Mouse (Mus musculus) ovary, postnatal 36 days (tissue): ENCODE measurements around the gene Wnt10b.

Experiments
- DNase-seq: peaks from one replicate; pipeline ENCODE4 v3.0.0; 2022; ENCODE audit warnings: low spot score, mixed read lengths

Gene Wnt10b

GRCm38 (mm10) chr15:98796803-98797595 lies 19.0 kb upstream of the Wnt10b start:
- no peak for DNase-seq

GRCm38 (mm10) chr15:98793141-98793698 lies 15.3 kb upstream of the Wnt10b start:
- DNase-seq: no peak

GRCm38 (mm10) chr15:98792233-98793020 lies 14.5 kb upstream of the Wnt10b start:
- DNase-seq: no peak

GRCm38 (mm10) chr15:98791771-98792170 lies 13.8 kb upstream of the Wnt10b start:
- DNase-seq: no peak

GRCm38 (mm10) chr15:98791221-98791620 lies 13.3 kb upstream of the Wnt10b start:
- no peak for DNase-seq

GRCm38 (mm10) chr15:98790761-98791160 lies 12.8 kb upstream of the Wnt10b start:
- no peak for DNase-seq

GRCm38 (mm10) chr15:98789661-98790535 lies 11.9 kb upstream of the Wnt10b start, which contains the start of gene Wnt1:
Gene Wnt1 (plus strand): TSS chr15:98789857.
- peak; percentile 58 for DNase-seq

GRCm38 (mm10) chr15:98788972-98789660 lies 11.2 kb upstream of the Wnt10b start:
- no peak for DNase-seq

- no peak for DNase-seq
Measured at GRCm38 (mm10) chr15:98787930-98788329, 10.0 kb upstream of the Wnt10b start.

GRCm38 (mm10) chr15:98785744-98786143 lies 7.8 kb upstream of the Wnt10b start:
- no peak for DNase-seq

- no peak for DNase-seq
Measured at GRCm38 (mm10) chr15:98781166-98781565, 3.2 kb upstream of the Wnt10b start.

- no peak for DNase-seq
Measured at GRCm38 (mm10) chr15:98780573-98780972, 2.6 kb upstream of the Wnt10b start.

- DNase-seq: no peak
Measured at GRCm38 (mm10) chr15:98780075-98780474, 2.1 kb upstream of the Wnt10b start.

GRCm38 (mm10) chr15:98778806-98779205 lies 856 bp upstream of the Wnt10b start:
- no peak for DNase-seq

- DNase-seq: no peak
Measured at GRCm38 (mm10) chr15:98778191-98778770, 331 bp upstream of the Wnt10b start.

GRCm38 (mm10) chr15:98777005-98777616 lies 839 bp downstream of the Wnt10b start:
- DNase-seq: no peak

GRCm38 (mm10) chr15:98776280-98777004 lies 1.5 kb downstream of the Wnt10b start:
- DNase-seq: no peak

GRCm38 (mm10) chr15:98775533-98775932 lies 2.4 kb downstream of the Wnt10b start:
- DNase-seq: no peak

- DNase-seq: no peak
Measured at GRCm38 (mm10) chr15:98774096-98774495, 3.9 kb downstream of the Wnt10b start.
